Mouse (Mus musculus) kidney, adult 9 months (tissue): ENCODE measurements around the gene Ms4a15.

Experiments
- DNase-seq: peaks from one replicate; pipeline ENCODE4 v3.0.0; 2022

Ms4a15 gene

GRCm38 (mm10) chr19:10959085-10959977 lies 33.7 kb downstream of the Ms4a15 start:
- peak; percentile 77 for DNase-seq

GRCm38 (mm10) chr19:10952021-10952939 lies 40.8 kb downstream of the Ms4a15 start:
- DNase-seq = peak; percentile 26

GRCm38 (mm10) chr19:10949558-10949957 lies 43.5 kb downstream of the Ms4a15 start:
- DNase-seq = no peak

- peak; percentile 97 for DNase-seq
These were observed 43.9 kb downstream of the Ms4a15 start, which contains the start of gene Ccdc86 for GRCm38 (mm10) chr19:10949112-10949511. TSS of gene Ccdc86 (minus strand) at chr19:10949266.

- no peak for DNase-seq
These were observed 44.6 kb downstream of the Ms4a15 start for GRCm38 (mm10) chr19:10948416-10948815.

- DNase-seq = no peak
These were observed 45.8 kb downstream of the Ms4a15 start for GRCm38 (mm10) chr19:10947219-10947618.

GRCm38 (mm10) chr19:10946506-10946905 lies 46.5 kb downstream of the Ms4a15 start:
- DNase-seq = no peak

- no peak for DNase-seq
These were observed 49.1 kb downstream of the Ms4a15 start for GRCm38 (mm10) chr19:10943955-10944354.

- no peak for DNase-seq
These were observed 52.1 kb downstream of the Ms4a15 start for GRCm38 (mm10) chr19:10940801-10941457.

GRCm38 (mm10) chr19:10940097-10940800 lies 52.8 kb downstream of the Ms4a15 start:
- DNase-seq = peak; percentile 74

- DNase-seq = no peak
These were observed 54.3 kb downstream of the Ms4a15 start for GRCm38 (mm10) chr19:10938771-10939170.

GRCm38 (mm10) chr19:10937110-10937563 lies 55.9 kb downstream of the Ms4a15 start, which contains the start of gene Ptgdr2:
TSS of gene Ptgdr2 (plus strand) at chr19:10937160.
- DNase-seq = no peak

- DNase-seq = no peak
These were observed 57.0 kb downstream of the Ms4a15 start for GRCm38 (mm10) chr19:10936077-10936476.

GRCm38 (mm10) chr19:10935029-10935428 lies 58.0 kb downstream of the Ms4a15 start:
- DNase-seq = no peak

GRCm38 (mm10) chr19:10930641-10931040 lies 62.4 kb downstream of the Ms4a15 start:
- no peak for DNase-seq
